Mouse (Mus musculus): ENCODE measurements at regions not wholly inside any gene's neighbourhood (a gene's known extent, or its start where the extent isn't known, plus 50 kb on each side); places are given as distances from the start of the nearest gene placed in this dataset.

DNA sequence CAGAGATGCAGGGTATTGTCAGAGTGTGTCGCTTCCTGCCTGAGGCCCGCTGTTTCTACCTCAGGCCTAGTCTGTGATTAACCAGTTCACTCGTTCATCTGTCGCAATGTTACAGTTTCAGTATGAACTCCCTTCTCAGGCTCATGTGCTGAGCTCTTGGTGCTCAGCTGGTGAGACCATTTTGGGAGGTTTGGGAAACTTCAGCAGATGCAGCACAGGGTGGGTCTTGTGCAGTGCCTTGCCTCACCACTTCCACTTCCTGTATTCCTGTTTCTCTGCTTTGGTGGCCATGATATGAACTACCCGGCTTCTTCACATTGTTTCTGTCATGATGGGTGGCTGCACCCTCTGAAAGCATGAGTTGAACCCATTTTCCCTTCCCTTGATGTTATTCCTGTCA is 169.3 kb upstream of the Gadl1 start:
- no peak for DNase-seq (ENCODE audit: low spot score)
- 80% methylated on average over 5 of the region's 5 CpGs for WGBS
- H3K9me3 ChIP-seq (ENCODE audit: control insufficient read depth, low read length), result no peaks in the 10 kb centered on the region
- no peak overlapping the region for H3K4me2 ChIP-seq (ENCODE audit: low read length)
- no peak overlapping the region for H3K9ac ChIP-seq (ENCODE audit: low read length)
- no peak overlapping the region for H3K4me3 ChIP-seq (ENCODE audit: low read depth, low read length)
- no peak overlapping the region for H3K27ac ChIP-seq (ENCODE audit: low read depth)
- H3K36me3 ChIP-seq (ENCODE audit: control insufficient read depth, insufficient read depth, low read length), result no peaks in the 10 kb centered on the region
- no peaks in the 10 kb centered on the region for H3K4me1 ChIP-seq (replicated peaks; ENCODE audit: control insufficient read depth, insufficient read depth, low read length)
- ATAC-seq (replicated peaks; ENCODE audit: low FRiP score, low TSS enrichment, low read depth), result no peak
- no peaks in the 10 kb centered on the region for H3K27me3 ChIP-seq (replicated peaks; ENCODE audit: control insufficient read depth, insufficient read depth, low read length)

DNA sequence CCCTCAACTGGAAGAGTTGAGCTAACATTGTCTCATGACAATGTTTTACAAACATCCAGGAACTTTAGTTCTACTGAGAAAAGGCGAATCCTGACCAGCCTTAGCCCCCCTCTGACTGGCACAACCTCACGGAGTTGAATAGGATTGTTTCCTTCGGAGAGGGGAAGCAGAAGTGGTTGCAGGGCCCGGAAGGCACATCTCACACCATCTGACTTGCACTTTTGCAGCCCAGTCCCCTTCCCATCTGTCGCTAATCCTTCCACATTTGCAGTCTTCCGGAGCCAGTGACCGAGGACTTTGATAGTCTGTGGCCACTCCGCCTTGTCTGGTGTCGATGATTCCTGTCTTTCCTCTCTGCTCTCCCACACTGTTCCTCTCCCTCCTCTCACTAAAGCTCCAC is 162.8 kb upstream of the Gadl1 start:
- H3K4me3 ChIP-seq (ENCODE audit: low read depth, low read length), result no peak overlapping the region
- H3K9me3 ChIP-seq (ENCODE audit: control insufficient read depth, low read length), result no peaks in the 10 kb centered on the region
- H3K4me1 ChIP-seq (replicated peaks; ENCODE audit: control insufficient read depth, insufficient read depth, low read length), result no peaks in the 10 kb centered on the region
- ATAC-seq (replicated peaks; ENCODE audit: low FRiP score, low TSS enrichment, low read depth) (no peak), DNase-seq (ENCODE audit: low spot score) (no peak)
- no peak overlapping the region for H3K4me2 ChIP-seq (ENCODE audit: low read length)
- no peaks in the 10 kb centered on the region for H3K36me3 ChIP-seq (ENCODE audit: control insufficient read depth, insufficient read depth, low read length)
- no peak overlapping the region for H3K9ac ChIP-seq (ENCODE audit: low read length)
- H3K27ac ChIP-seq (ENCODE audit: low read depth), result no peak overlapping the region
- no peaks in the 10 kb centered on the region for H3K27me3 ChIP-seq (replicated peaks; ENCODE audit: control insufficient read depth, insufficient read depth, low read length)
- WGBS, result 86% methylated on average over 9 of the region's 9 CpGs

DNA sequence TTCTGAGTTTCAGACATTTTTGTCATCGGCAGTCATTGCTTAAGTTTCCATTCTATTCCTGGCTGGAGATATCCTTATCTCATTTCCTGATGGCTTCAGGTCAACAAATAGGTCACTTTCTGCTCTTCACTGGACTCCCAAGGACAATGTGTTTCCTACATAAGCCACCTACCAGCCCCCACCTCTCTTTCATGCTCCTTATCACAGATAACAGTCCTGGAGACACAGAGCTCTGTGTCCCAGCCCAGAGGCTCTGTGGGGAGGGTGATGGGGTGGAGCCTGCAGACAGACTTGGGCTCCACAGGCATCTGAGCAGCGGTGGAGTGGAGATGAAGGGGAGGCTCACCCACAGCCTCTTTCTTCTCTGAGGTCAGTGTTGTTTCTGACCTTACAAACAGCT is 148.8 kb upstream of the Gadl1 start:
- no peaks in the 10 kb centered on the region for H3K4me1 ChIP-seq (replicated peaks; ENCODE audit: control insufficient read depth, insufficient read depth, low read length)
- DNase-seq (ENCODE audit: low spot score) (no peak), ATAC-seq (replicated peaks; ENCODE audit: low FRiP score, low TSS enrichment, low read depth) (no peak)
- H3K36me3 ChIP-seq (ENCODE audit: control insufficient read depth, insufficient read depth, low read length), result no peaks in the 10 kb centered on the region
- no peak overlapping the region for H3K4me2 ChIP-seq (ENCODE audit: low read length)
- H3K9me3 ChIP-seq (ENCODE audit: control insufficient read depth, low read length), result no peaks in the 10 kb centered on the region
- no peak overlapping the region for H3K27ac ChIP-seq (ENCODE audit: low read depth)
- no peak overlapping the region for H3K4me3 ChIP-seq (ENCODE audit: low read depth, low read length)
- WGBS, result 27% methylated on average over 2 of the region's 2 CpGs
- no peaks in the 10 kb centered on the region for H3K27me3 ChIP-seq (replicated peaks; ENCODE audit: control insufficient read depth, insufficient read depth, low read length)
- H3K9ac ChIP-seq (ENCODE audit: low read length), result no peak overlapping the region

DNA sequence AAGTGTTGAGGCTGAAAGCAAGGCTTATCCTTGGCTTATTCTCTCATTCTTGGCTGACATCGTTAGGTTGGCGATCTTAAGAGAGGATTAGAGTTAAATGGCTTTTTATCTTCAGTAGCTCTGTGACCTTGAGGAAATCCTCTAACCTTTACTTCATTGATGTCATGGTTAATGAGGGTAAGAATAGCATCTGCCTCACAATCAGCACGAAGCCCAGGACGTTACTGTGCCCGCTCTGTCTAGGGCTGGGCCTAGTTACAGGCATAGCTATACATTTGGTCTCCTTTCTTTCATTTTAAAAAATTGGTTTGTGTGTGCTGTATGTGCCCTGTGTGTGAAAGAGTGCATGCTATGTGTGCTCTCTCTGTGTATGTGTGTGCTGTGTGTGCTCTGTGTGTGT is 145.1 kb upstream of the Gadl1 start:
- H3K4me3 ChIP-seq (ENCODE audit: low read depth, low read length), result no peak overlapping the region
- H3K4me2 ChIP-seq (ENCODE audit: low read length), result no peak overlapping the region
- H3K4me1 ChIP-seq (replicated peaks; ENCODE audit: control insufficient read depth, insufficient read depth, low read length), result no peaks in the 10 kb centered on the region
- no peaks in the 10 kb centered on the region for H3K36me3 ChIP-seq (ENCODE audit: control insufficient read depth, insufficient read depth, low read length)
- ATAC-seq (replicated peaks; ENCODE audit: low FRiP score, low TSS enrichment, low read depth), result no peak
- H3K9ac ChIP-seq (ENCODE audit: low read length), result no peak overlapping the region
- WGBS, result 60% methylated on average over 5 of the region's 5 CpGs
- no peaks in the 10 kb centered on the region for H3K27me3 ChIP-seq (replicated peaks; ENCODE audit: control insufficient read depth, insufficient read depth, low read length)
- DNase-seq (ENCODE audit: low spot score), result no peak
- no peaks in the 10 kb centered on the region for H3K9me3 ChIP-seq (ENCODE audit: control insufficient read depth, low read length)
- H3K27ac ChIP-seq (ENCODE audit: low read depth), result no peak overlapping the region

DNA sequence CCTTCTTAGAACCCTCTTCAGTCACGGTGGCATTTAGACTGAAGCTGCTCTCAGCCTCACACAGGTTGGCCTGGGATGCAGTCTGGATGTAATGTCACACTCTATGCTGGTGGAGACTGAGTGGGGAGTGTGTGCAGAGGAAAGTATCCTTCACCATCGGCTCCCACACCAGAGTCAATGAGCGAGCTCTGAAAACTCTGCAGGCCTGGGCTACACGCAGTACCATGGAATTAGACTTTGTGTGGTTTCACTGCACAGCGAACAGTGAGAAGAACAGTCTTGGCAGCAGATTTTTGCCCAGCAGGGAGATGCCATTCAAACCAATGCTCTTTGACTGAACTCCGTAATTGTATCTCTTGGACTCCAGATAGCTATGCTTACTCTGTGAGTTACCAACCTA is 142.8 kb upstream of the Gadl1 start:
- H3K36me3 ChIP-seq (ENCODE audit: control insufficient read depth, insufficient read depth, low read length), result no peaks in the 10 kb centered on the region
- WGBS, result 91% methylated on average over 6 of the region's 6 CpGs
- no peak overlapping the region for H3K4me3 ChIP-seq (ENCODE audit: low read depth, low read length)
- ATAC-seq (replicated peaks; ENCODE audit: low FRiP score, low TSS enrichment, low read depth) (no peak), DNase-seq (ENCODE audit: low spot score) (no peak)
- H3K27ac ChIP-seq (ENCODE audit: low read depth), result no peak overlapping the region
- no peak overlapping the region for H3K4me2 ChIP-seq (ENCODE audit: low read length)
- no peaks in the 10 kb centered on the region for H3K27me3 ChIP-seq (replicated peaks; ENCODE audit: control insufficient read depth, insufficient read depth, low read length)
- no peaks in the 10 kb centered on the region for H3K4me1 ChIP-seq (replicated peaks; ENCODE audit: control insufficient read depth, insufficient read depth, low read length)
- no peaks in the 10 kb centered on the region for H3K9me3 ChIP-seq (ENCODE audit: control insufficient read depth, low read length)
- no peak overlapping the region for H3K9ac ChIP-seq (ENCODE audit: low read length)

DNA sequence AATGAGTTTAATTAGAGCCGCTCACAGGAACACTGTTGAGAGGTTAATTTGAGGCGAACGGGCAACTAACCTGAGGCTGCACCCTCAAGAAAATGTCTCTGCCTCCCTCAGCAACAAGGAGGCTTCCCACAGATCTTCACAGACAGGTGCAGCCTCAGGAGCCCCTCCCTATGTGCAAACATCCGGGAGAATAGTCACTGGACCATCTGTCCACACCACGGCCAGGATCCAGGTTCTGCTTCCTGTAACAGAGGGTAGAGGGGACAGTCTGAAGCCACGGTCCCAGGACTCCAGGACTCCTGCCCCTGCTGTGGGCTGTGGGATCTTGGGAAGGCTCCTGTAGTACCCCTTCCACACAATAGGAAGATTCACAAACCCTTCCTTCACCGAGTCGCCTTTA is 134.1 kb upstream of the Gadl1 start:
- no peaks in the 10 kb centered on the region for H3K36me3 ChIP-seq (ENCODE audit: control insufficient read depth, insufficient read depth, low read length)
- H3K9ac ChIP-seq (ENCODE audit: low read length), result no peak overlapping the region
- no peaks in the 10 kb centered on the region for H3K27me3 ChIP-seq (replicated peaks; ENCODE audit: control insufficient read depth, insufficient read depth, low read length)
- 59% methylated on average over 8 of the region's 8 CpGs for whole genome bisulfite sequencing
- no peak overlapping the region for H3K4me2 ChIP-seq (ENCODE audit: low read length)
- no peak overlapping the region for H3K27ac ChIP-seq (ENCODE audit: low read depth)
- H3K4me1 ChIP-seq (replicated peaks; ENCODE audit: control insufficient read depth, insufficient read depth, low read length), result no peaks in the 10 kb centered on the region
- H3K9me3 ChIP-seq (ENCODE audit: control insufficient read depth, low read length), result no peaks in the 10 kb centered on the region
- no peak overlapping the region for H3K4me3 ChIP-seq (ENCODE audit: low read depth, low read length)
- ATAC-seq (replicated peaks; ENCODE audit: low FRiP score, low TSS enrichment, low read depth) (no peak), DNase-seq (ENCODE audit: low spot score) (no peak)

DNA sequence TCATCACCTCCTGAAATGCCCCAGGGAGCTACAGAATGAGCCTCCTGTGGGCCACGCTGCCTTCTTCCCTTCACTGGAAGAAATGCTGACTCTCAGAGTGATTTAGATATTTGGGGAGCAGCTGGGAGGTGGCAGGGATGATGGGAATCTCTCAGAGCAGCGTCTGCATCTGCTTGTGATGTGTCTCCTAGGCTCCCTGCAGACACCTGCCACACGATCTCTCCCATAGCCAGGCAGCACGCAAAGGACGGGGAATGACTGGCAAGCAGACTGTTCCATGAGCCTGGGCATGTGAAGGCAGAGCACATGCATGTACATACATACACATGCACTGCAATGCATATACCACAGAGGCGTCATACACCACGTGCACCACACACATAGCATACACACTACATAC is 133.4 kb upstream of the Gadl1 start:
- H3K4me1 ChIP-seq (replicated peaks; ENCODE audit: control insufficient read depth, insufficient read depth, low read length), result no peaks in the 10 kb centered on the region
- 87% methylated on average over 7 of the region's 7 CpGs for WGBS
- no peaks in the 10 kb centered on the region for H3K9me3 ChIP-seq (ENCODE audit: control insufficient read depth, low read length)
- ATAC-seq (replicated peaks; ENCODE audit: low FRiP score, low TSS enrichment, low read depth) (no peak), DNase-seq (ENCODE audit: low spot score) (peak; percentile 12)
- H3K4me2 ChIP-seq (ENCODE audit: low read length), result no peak overlapping the region
- H3K4me3 ChIP-seq (ENCODE audit: low read depth, low read length), result no peak overlapping the region
- no peak overlapping the region for H3K27ac ChIP-seq (ENCODE audit: low read depth)
- H3K36me3 ChIP-seq (ENCODE audit: control insufficient read depth, insufficient read depth, low read length), result no peaks in the 10 kb centered on the region
- H3K27me3 ChIP-seq (replicated peaks; ENCODE audit: control insufficient read depth, insufficient read depth, low read length), result no peaks in the 10 kb centered on the region
- H3K9ac ChIP-seq (ENCODE audit: low read length), result no peak overlapping the region

DNA sequence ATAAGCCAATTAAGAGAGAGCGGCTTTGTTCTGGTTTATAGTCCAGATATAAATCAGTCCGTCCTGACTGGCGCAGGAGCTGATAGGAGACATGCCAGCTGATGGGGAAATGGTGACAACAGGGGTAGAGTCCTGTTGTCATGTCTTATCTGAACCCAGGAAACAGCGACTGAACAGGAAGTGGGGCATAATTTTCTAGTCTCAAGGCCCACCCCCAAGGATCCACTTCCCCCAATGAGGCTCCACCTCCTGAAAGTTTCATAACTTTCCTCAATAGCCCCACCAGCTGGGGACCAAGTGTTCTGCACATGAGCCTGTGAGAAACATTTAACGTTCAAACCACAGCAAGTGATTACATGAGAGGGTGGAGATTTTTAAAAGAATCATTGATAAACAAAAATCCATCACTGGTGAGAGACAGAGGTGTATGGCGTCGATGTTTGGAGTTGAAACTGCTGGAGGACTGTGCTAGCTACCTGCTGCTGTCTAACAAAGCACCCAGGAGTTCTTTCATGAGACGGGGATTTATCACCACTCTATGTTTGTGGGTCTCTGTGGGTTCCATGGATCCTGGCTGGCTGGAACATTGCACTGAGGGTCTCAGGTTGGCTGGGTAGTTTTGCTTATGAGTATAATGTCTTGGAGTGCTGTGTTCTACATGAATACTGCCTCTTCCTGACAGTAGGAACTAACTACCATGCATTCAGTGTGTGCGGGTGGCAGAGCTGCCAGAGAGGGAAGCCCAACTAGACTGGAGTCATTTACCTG is 132.0 kb upstream of the Gadl1 start:
- ATAC-seq (replicated peaks; ENCODE audit: low FRiP score, low TSS enrichment, low read depth) (no peak), DNase-seq (ENCODE audit: low spot score) (no peak)
- H3K4me2 ChIP-seq (ENCODE audit: low read length), result no peak overlapping the region
- no peaks in the 10 kb centered on the region for H3K36me3 ChIP-seq (ENCODE audit: control insufficient read depth, insufficient read depth, low read length)
- 73% methylated on average over 9 of the region's 9 CpGs for WGBS
- no peak overlapping the region for H3K27ac ChIP-seq (ENCODE audit: low read depth)
- H3K4me3 ChIP-seq (ENCODE audit: low read depth, low read length), result no peak overlapping the region
- no peaks in the 10 kb centered on the region for H3K9me3 ChIP-seq (ENCODE audit: control insufficient read depth, low read length)
- H3K9ac ChIP-seq (ENCODE audit: low read length), result no peak overlapping the region
- no peaks in the 10 kb centered on the region for H3K27me3 ChIP-seq (replicated peaks; ENCODE audit: control insufficient read depth, insufficient read depth, low read length)
- no peaks in the 10 kb centered on the region for H3K4me1 ChIP-seq (replicated peaks; ENCODE audit: control insufficient read depth, insufficient read depth, low read length)

DNA sequence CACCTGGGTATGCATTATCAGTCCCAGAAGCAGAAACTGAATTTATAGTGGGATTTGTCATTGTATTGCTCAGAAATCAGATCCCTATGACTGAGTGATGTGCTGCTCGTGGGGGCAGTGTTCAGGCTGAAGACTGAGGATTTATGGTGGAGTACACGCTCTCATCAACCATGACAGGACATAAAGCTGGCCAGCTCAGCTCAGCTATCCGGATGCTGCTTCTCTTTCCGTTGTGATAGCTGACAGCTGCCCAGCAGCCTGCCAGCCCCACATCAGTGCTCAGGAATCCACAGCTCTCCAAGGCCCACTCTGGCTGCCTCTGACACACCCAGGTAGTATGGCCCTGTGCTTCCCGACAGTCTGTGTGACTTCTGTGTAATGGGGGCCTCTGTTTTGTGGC is 130.4 kb upstream of the Gadl1 start:
- Histone ChIP-seq H3K27me3 (replicated peaks; ENCODE audit: control insufficient read depth, insufficient read depth, low read length) (no peaks in the 10 kb centered on the region), H3K9ac (ENCODE audit: low read length) (no peak overlapping the region), H3K4me3 (ENCODE audit: low read depth, low read length) (no peak overlapping the region), H3K4me2 (ENCODE audit: low read length) (no peak overlapping the region), H3K36me3 (ENCODE audit: control insufficient read depth, insufficient read depth, low read length) (no peaks in the 10 kb centered on the region), H3K27ac (ENCODE audit: low read depth) (no peak overlapping the region), H3K4me1 (replicated peaks; ENCODE audit: control insufficient read depth, insufficient read depth, low read length) (no peaks in the 10 kb centered on the region), H3K9me3 (ENCODE audit: control insufficient read depth, low read length) (0 out of 2 replicates have a peak, but pooled peaks cover 2% of the 10 kb centered on the region)
- ATAC-seq (replicated peaks; ENCODE audit: low FRiP score, low TSS enrichment, low read depth) (no peak), DNase-seq (ENCODE audit: low spot score) (no peak)
- 45% methylated on average over 5 of the region's 5 CpGs for WGBS
